Mouse (Mus musculus): ENCODE measurements at regions not wholly inside any gene's neighbourhood (a gene's known extent, or its start where the extent isn't known, plus 50 kb on each side); places are given as distances from the start of the nearest gene placed in this dataset.

- no peak overlapping the region for H3K4me3 ChIP-seq (ENCODE audit: insufficient read depth in 1 of 2, low read depth in 2 of 2, low read length in 2 of 2)
- 53% methylated on average over 3 of the region's 3 CpGs for WGBS (ENCODE audit: insufficient replicate concordance)
- no peak overlapping the region for H3K9ac ChIP-seq (replicated peaks)
- no peaks in the 10 kb centered on the region for H3K36me3 ChIP-seq (replicated peaks; ENCODE audit: control insufficient read depth, insufficient read depth, low read depth)
- DNase-seq (ENCODE audit: low read depth in 3 of 3, low spot score in 3 of 3) (no peak), ATAC-seq (ENCODE audit: insufficient read depth) (no peak)
- no peaks in the 10 kb centered on the region for H3K4me1 ChIP-seq (replicated peaks; ENCODE audit: control insufficient read depth in 2 of 2, insufficient read depth in 2 of 2, low read length in 1 of 2)
- no peak overlapping the region for H3K27ac ChIP-seq
- TF ChIP-seq CTCF (IDR thresholded peaks at IDR 0.05; ENCODE audit: low read depth), result no peak
- TF ChIP-seq EP300 (IDR thresholded peaks at IDR 0.05; ENCODE audit: low read depth), result no peak
- no peak overlapping the region for H3K4me2 ChIP-seq (ENCODE audit: low read depth)
- H3K9me3 ChIP-seq (ENCODE audit: control insufficient read depth, low read length), result no peaks in the 10 kb centered on the region
- H3K27me3 ChIP-seq (ENCODE audit: control insufficient read depth, insufficient read depth, low read length), result no peaks in the 10 kb centered on the region
These were observed 62.5 kb upstream of the Amot start for GRCm38 (mm10) chrX:145567528-145567927.

GRCm38 (mm10) chrX:145567073-145567472 is 62.1 kb upstream of the Amot start:
- ATAC-seq (ENCODE audit: insufficient read depth) (no peak), DNase-seq (ENCODE audit: low read depth in 3 of 3, low spot score in 3 of 3) (no peak)
- Histone ChIP-seq H3K4me3 (ENCODE audit: insufficient read depth in 1 of 2, low read depth in 2 of 2, low read length in 2 of 2) (no peak overlapping the region), H3K36me3 (replicated peaks; ENCODE audit: control insufficient read depth, insufficient read depth, low read depth) (no peaks in the 10 kb centered on the region), H3K9ac (replicated peaks) (no peak overlapping the region), H3K27ac (no peak overlapping the region), H3K9me3 (ENCODE audit: control insufficient read depth, low read length) (no peaks in the 10 kb centered on the region), H3K27me3 (ENCODE audit: control insufficient read depth, insufficient read depth, low read length) (no peaks in the 10 kb centered on the region), H3K4me2 (ENCODE audit: low read depth) (no peak overlapping the region), H3K4me1 (replicated peaks; ENCODE audit: control insufficient read depth in 2 of 2, insufficient read depth in 2 of 2, low read length in 1 of 2) (no peaks in the 10 kb centered on the region)
- WGBS (ENCODE audit: insufficient replicate concordance), result 54% methylated on average over 2 of the region's 2 CpGs
- TF ChIP-seq CTCF (IDR thresholded peaks at IDR 0.05; ENCODE audit: low read depth), result no peak
- TF ChIP-seq EP300 (IDR thresholded peaks at IDR 0.05; ENCODE audit: low read depth), result no peak

- Histone ChIP-seq H3K27ac (no peak overlapping the region), H3K9ac (replicated peaks) (no peak overlapping the region), H3K4me3 (ENCODE audit: insufficient read depth in 1 of 2, low read depth in 2 of 2, low read length in 2 of 2) (no peak overlapping the region), H3K9me3 (ENCODE audit: control insufficient read depth, low read length) (no peaks in the 10 kb centered on the region), H3K4me2 (ENCODE audit: low read depth) (no peak overlapping the region), H3K36me3 (replicated peaks; ENCODE audit: control insufficient read depth, insufficient read depth, low read depth) (no peaks in the 10 kb centered on the region), H3K27me3 (ENCODE audit: control insufficient read depth, insufficient read depth, low read length) (no peaks in the 10 kb centered on the region), H3K4me1 (replicated peaks; ENCODE audit: control insufficient read depth in 2 of 2, insufficient read depth in 2 of 2, low read length in 1 of 2) (no peaks in the 10 kb centered on the region)
- 56% methylated on average over 1 of the region's 1 CpGs for WGBS (ENCODE audit: insufficient replicate concordance)
- ATAC-seq (ENCODE audit: insufficient read depth) (no peak), DNase-seq (ENCODE audit: low read depth in 3 of 3, low spot score in 3 of 3) (no peak)
- TF ChIP-seq CTCF (IDR thresholded peaks at IDR 0.05; ENCODE audit: low read depth) (no peak), EP300 (IDR thresholded peaks at IDR 0.05; ENCODE audit: low read depth) (no peak)
These were observed 53.9 kb upstream of the Amot start for GRCm38 (mm10) chrX:145558881-145559280.

Measured in liver, embryonic 14.5 days (tissue).